Comparison of ENCODE assay signal across 20 mouse cellular contexts in genomic region chr1:106462595-106462994, GRCm38 (mm10).
A peak's percentile ranks its signal among the peaks of the same experiment; 100 is the strongest.
DNase-seq lines count a peak whose midpoint lies in the region; TF ChIP-seq lines count a peak whose summit lies in the region.
"Had no signal": no experiment of that assay in that cellular context is flagged by ENCODE, and none has a peak within 500 bp of the region (broad histone marks: within the 10 kb centered on the region; RNA-seq: fewer than 3 reads in every experiment).

No protein-coding gene starts in this region.

- DNase-seq in MEL (ENCODE audit: low read depth, low spot score): no peak
- DNase-seq in gonadal fat pad, adult 2 months (ENCODE audit: low read depth): peak; percentile 59
- DNase-seq in urinary bladder, postnatal 25 days (ENCODE audit: low spot score): no peak
- no peak for DNase-seq in left cerebral cortex, postnatal 14 days (ENCODE audit: low spot score in 2 of 2)
- no peak for DNase-seq in hindbrain, embryonic 10.5 days (ENCODE audit: low spot score)
- DNase-seq: adrenal gland, postnatal 10 days; adrenal gland, postnatal 36 days; cerebellum, adult 18-20 months; cerebellum, adult 9-10 months; cerebellum, postnatal 14 days; gastrocnemius, postnatal 10 days; gastrocnemius, postnatal 36 days; heart, adult 11 months; kidney, adult 11 months had no signal

- no peaks in the 10 kb centered on the region for H3K27me3 ChIP-seq in MEL (ENCODE audit: control insufficient read depth in 1 of 2, insufficient read depth in 2 of 2, low read length in 2 of 2)
- no peaks in the 10 kb centered on the region for H3K27me3 ChIP-seq in hindbrain, embryonic 10.5 days (ENCODE audit: insufficient read depth, poor library complexity, severe bottlenecking)
- H3K27me3 ChIP-seq: forebrain, embryonic 13.5 days; hindbrain, embryonic 13.5 days; intestine, embryonic 15.5 days; Patski had no signal

- H3K4me3 ChIP-seq in MEL (ENCODE audit: control insufficient read depth in 1 of 2, insufficient read depth in 1 of 2, low read depth in 2 of 2, low read length in 2 of 2): no peak overlapping the region
- H3K4me3 ChIP-seq in embryonic fibroblast, embryonic 13.5 days (ENCODE audit: insufficient read depth, low read length): no peak overlapping the region
- no peak overlapping the region for H3K4me3 ChIP-seq in hindbrain, embryonic 10.5 days
- H3K4me3 ChIP-seq: forebrain, embryonic 10.5 days; forebrain, embryonic 13.5 days; hindbrain, embryonic 13.5 days; intestine, embryonic 15.5 days had no signal

- H3K36me3 ChIP-seq in MEL (ENCODE audit: control insufficient read depth in 1 of 2, insufficient read depth in 2 of 2, low read length in 2 of 2): peaks cover 0 to 53% of the 10 kb centered on the region in 2 experiments; a peak in 2 of 4 replicates
- no peaks in the 10 kb centered on the region for H3K36me3 ChIP-seq in hindbrain, embryonic 10.5 days
- H3K36me3 ChIP-seq: forebrain, embryonic 10.5 days; hindbrain, embryonic 13.5 days; intestine, embryonic 15.5 days had no signal

- peaks cover 36 to 48% of the 10 kb centered on the region in 2 experiments for H3K4me1 ChIP-seq in MEL (ENCODE audit: control insufficient read depth in 1 of 2, insufficient read depth in 2 of 2, low read length in 2 of 2)
- H3K4me1 ChIP-seq in embryonic fibroblast, embryonic 13.5 days (ENCODE audit: control insufficient read depth, insufficient read depth, low read length): peaks cover 3% of the 10 kb centered on the region
- H3K4me1 ChIP-seq in hindbrain, embryonic 10.5 days (replicated peaks): 0 out of 2 replicates have a peak, but pooled peaks cover 10% of the 10 kb centered on the region
- H3K4me1 ChIP-seq: intestine, embryonic 15.5 days had no signal

- TF ChIP-seq RAD21 in MEL (IDR thresholded peaks at IDR 0.05; ENCODE audit: low read depth, low read length): no peak

- no peak for TF ChIP-seq CTCF in MEL (IDR thresholded peaks at IDR 0.05 in 2 of 3, conservative IDR thresholded peaks at IDR 0.05 in 1 of 3; ENCODE audit: control insufficient read depth in 1 of 3, insufficient read depth in 1 of 3, low read depth in 2 of 3, low read length in 3 of 3, poor library complexity in 1 of 3, severe bottlenecking in 1 of 3)
- TF ChIP-seq CTCF in embryonic fibroblast, embryonic 13.5 days (IDR thresholded peaks at IDR 0.05; ENCODE audit: borderline replicate concordance, insufficient read depth, low read length): no peak

- H3K9me3 ChIP-seq in MEL (replicated peaks; ENCODE audit: insufficient read depth, low read length): no peaks in the 10 kb centered on the region
- no peaks in the 10 kb centered on the region for H3K9me3 ChIP-seq in hindbrain, embryonic 10.5 days
- H3K9me3 ChIP-seq: forebrain, embryonic 10.5 days; forebrain, embryonic 13.5 days; hindbrain, embryonic 13.5 days; intestine, embryonic 15.5 days had no signal

- no peak overlapping the region for H3K9ac ChIP-seq in MEL (ENCODE audit: control insufficient read depth, low read depth, low read length, poor library complexity, severe bottlenecking)
- H3K9ac ChIP-seq: forebrain, embryonic 13.5 days; hindbrain, embryonic 13.5 days; intestine, embryonic 15.5 days had no signal

- H3K79me2 ChIP-seq in MEL (ENCODE audit: control insufficient read depth, insufficient read depth, low read length, poor library complexity): no peaks in the 10 kb centered on the region

- TF ChIP-seq POLR2A in MEL (IDR thresholded peaks at IDR 0.05; ENCODE audit: control insufficient read depth in 1 of 2, insufficient read depth in 1 of 2, low read depth in 1 of 2, low read length in 2 of 2, poor library complexity in 1 of 2): no peak
- no peak for TF ChIP-seq POLR2A in embryonic fibroblast, embryonic 13.5 days (IDR thresholded peaks at IDR 0.05; ENCODE audit: low read depth, low read length)

- intact Hi-C loops in left cerebral cortex, postnatal 14 days (cut with DNase I): no loop called here

- H3K27ac ChIP-seq in MEL (ENCODE audit: control insufficient read depth, low read depth, low read length): no peak overlapping the region
- peak overlapping the region; percentile 34; the same call in 1 of the 2 replicates for H3K27ac ChIP-seq in embryonic fibroblast, embryonic 13.5 days (ENCODE audit: insufficient read depth, low read length)
- no peak overlapping the region for H3K27ac ChIP-seq in hindbrain, embryonic 10.5 days
- H3K27ac ChIP-seq: forebrain, embryonic 10.5 days; forebrain, embryonic 13.5 days; hindbrain, embryonic 13.5 days; intestine, embryonic 15.5 days had no signal

- peak in 1 of 2 experiments; percentile 30; a peak in 1 of 4 replicates for TF ChIP-seq EP300 in MEL (IDR thresholded peaks at IDR 0.05; ENCODE audit: low read depth in 1 of 2, low read length in 2 of 2)

TF ChIP-seq in MEL, 35 proteins besides CTCF, POLR2A, EP300 and RAD21:
- TF ChIP-seq POLR2AphosphoS2 (IDR thresholded peaks at IDR 0.05; ENCODE audit: low read length) (no peak), ETS1 (IDR thresholded peaks at IDR 0.05; ENCODE audit: low read depth, low read length) (peak; percentile 30; the same call in 1 of the 2 replicates), MXI1 (IDR thresholded peaks at IDR 0.05; ENCODE audit: low read depth, low read length) (peak; percentile 25; the same call in 1 of the 2 replicates), CHD2 (IDR thresholded peaks at IDR 0.05; ENCODE audit: low read length) (no peak), RCOR1 (IDR thresholded peaks at IDR 0.05; ENCODE audit: low read depth, low read length) (peak; percentile 63; the same call in 1 of the 2 replicates)
